Mouse (Mus musculus) lung, embryonic 14.5 days (tissue): ENCODE data around the gene Cstf1. TPM values are rescaled to one million over a fixed set of nuclear protein-coding genes. Genes with fewer than 3 reads are reported as not detected.

ENCODE experiments used
- ATAC-seq: fragments of 200-750 bp; cut with Nextera tagmentation; 2 replicates; pipeline ENCODE4 v1.8.0; 2017; ENCODE audit warnings: mild to moderate bottlenecking, moderate TSS enrichment, moderate library complexity; ENCODE audit not compliant: insufficient read depth
- DNase-seq: peaks from one replicate; pipeline ENCODE4 v3.0.0-alpha.2; 2015
- H3K27ac ChIP-seq: fragments of 300-500 bp; sonication (generic); 2 replicates; pipeline ENCODE4 v1.5.1; 2014; ENCODE audit warnings: low read depth, mild to moderate bottlenecking, moderate library complexity
- H3K27me3 ChIP-seq: fragments of 300-500 bp; sonication (generic); 2 replicates; pipeline ENCODE4 v1.6.1; 2014; ENCODE audit warnings: low read length, control low read depth; ENCODE audit not compliant: insufficient read depth
- H3K36me3 ChIP-seq: fragments of 300-500 bp; sonication (generic); 2 replicates; pipeline ENCODE4 v1.6.1; 2014; ENCODE audit warnings: control low read depth; ENCODE audit not compliant: insufficient read depth
- H3K4me1 ChIP-seq: fragments of 300-500 bp; sonication (generic); 2 replicates; pipeline ENCODE4 v1.6.1; 2014; ENCODE audit warnings: antibody characterized with exemption, control low read depth; ENCODE audit not compliant: insufficient read depth
- H3K4me2 ChIP-seq: fragments of 300-500 bp; sonication (generic); 2 replicates; pipeline ENCODE4 v1.6.1; 2014; ENCODE audit warnings: mild to moderate bottlenecking
- H3K4me3 ChIP-seq: fragments of 300-500 bp; sonication (generic); 2 replicates; pipeline ENCODE4 v1.5.1; 2014; ENCODE audit warnings: low read depth, low read length
- H3K9ac ChIP-seq: fragments of 300-500 bp; sonication (generic); 2 replicates; pipeline ENCODE4 v1.6.1; 2014
- H3K9me3 ChIP-seq: fragments of 300-500 bp; sonication (generic); 2 replicates; pipeline ENCODE4 v1.6.1; 2016; ENCODE audit warnings: low read depth, low read length, control low read depth
- CTCF ChIP-seq: IDR thresholded peaks from 2 replicates; pipeline ENCODE4 v1.5.1; 2016; ENCODE audit warnings: antibody characterized with exemption, low read depth
- WGBS: fragments of 180-500 bp; shearing (Covaris S2); extraction: QIAGEN DNeasy Blood & Tissue Kit; methylation state at CpG from one replicate; pipeline ENCODE4 v1.1.7; 2014; 5-methylcytosine and 5-hydroxymethylcytosine counted together
- polyA plus RNA-seq: library from polyadenylated mRNA; unstranded; fragments of >200 nt; fragmentation: Nextera tagmentation; extraction: Ambion mirVana; gene quantifications from 2 replicates; pipeline ENCODE4 v1.2.1, GENCODE M21; 2014

Gene Cstf1
- polyA plus RNA-seq, 1 experiment from 2014 or later: 53.9 TPM

- H3K9ac ChIP-seq: no peak overlapping the region
- DNase-seq (no peak), ATAC-seq (no peak)
- TF ChIP-seq CTCF: no peak
- no peak overlapping the region for H3K4me2 ChIP-seq
- WGBS: 51% methylated on average over 5 of the region's 5 CpGs
- H3K4me3 ChIP-seq: no peak overlapping the region
- H3K36me3 ChIP-seq: peaks cover 94% of the 10 kb centered on the region
- H3K27ac ChIP-seq: no peak overlapping the region
- H3K27me3 ChIP-seq: no peaks in the 10 kb centered on the region
- H3K9me3 ChIP-seq: no peaks in the 10 kb centered on the region
- H3K4me1 ChIP-seq: no peaks in the 10 kb centered on the region
Observed at GRCm38 (mm10) chr2:172376999-172377515, 6.6 kb downstream of the Cstf1 start.

GRCm38 (mm10) chr2:172378332-172378731 lies 7.9 kb downstream of the Cstf1 start:
- Histone ChIP-seq H3K27me3 (no peaks in the 10 kb centered on the region), H3K9ac (no peak overlapping the region), H3K4me2 (no peak overlapping the region), H3K4me3 (no peak overlapping the region), H3K36me3 (peaks cover 88% of the 10 kb centered on the region), H3K9me3 (no peaks in the 10 kb centered on the region), H3K27ac (no peak overlapping the region), H3K4me1 (no peaks in the 10 kb centered on the region)
- no peak for ATAC-seq
- TF ChIP-seq CTCF: peak; percentile 70
- DNase-seq: peak; percentile 76
- WGBS: 71% methylated on average over 7 of the region's 7 CpGs

GRCm38 (mm10) chr2:172380513-172380912 lies 10.0 kb downstream of the Cstf1 start:
- H3K36me3 ChIP-seq: peaks cover 66% of the 10 kb centered on the region
- TF ChIP-seq CTCF: no peak
- no peak overlapping the region for H3K4me2 ChIP-seq
- WGBS: 92% methylated on average over 17 of the region's 17 CpGs
- DNase-seq: no peak
- H3K9ac ChIP-seq: no peak overlapping the region
- H3K27ac ChIP-seq: no peak overlapping the region
- no peak overlapping the region for H3K4me3 ChIP-seq
- H3K27me3 ChIP-seq: no peaks in the 10 kb centered on the region
- H3K9me3 ChIP-seq: no peaks in the 10 kb centered on the region
- no peak for ATAC-seq
- no peaks in the 10 kb centered on the region for H3K4me1 ChIP-seq

- H3K27ac ChIP-seq: no peak overlapping the region
- peaks cover 58% of the 10 kb centered on the region for H3K36me3 ChIP-seq
- WGBS: 87% methylated on average over 11 of the region's 11 CpGs
- no peak for TF ChIP-seq CTCF
- no peaks in the 10 kb centered on the region for H3K9me3 ChIP-seq
- H3K4me3 ChIP-seq: no peak overlapping the region
- H3K27me3 ChIP-seq: no peaks in the 10 kb centered on the region
- no peak overlapping the region for H3K4me2 ChIP-seq
- DNase-seq (no peak), ATAC-seq (no peak)
- no peaks in the 10 kb centered on the region for H3K4me1 ChIP-seq
- no peak overlapping the region for H3K9ac ChIP-seq
Observed at GRCm38 (mm10) chr2:172381341-172381740, 10.9 kb downstream of the Cstf1 start.

- H3K9me3 ChIP-seq: no peaks in the 10 kb centered on the region
- H3K27me3 ChIP-seq: no peaks in the 10 kb centered on the region
- no peaks in the 10 kb centered on the region for H3K4me1 ChIP-seq
- WGBS: 75% methylated on average over 12 of the region's 12 CpGs
- H3K4me2 ChIP-seq: no peak overlapping the region
- ATAC-seq (no peak), DNase-seq (no peak)
- TF ChIP-seq CTCF: no peak
- no peak overlapping the region for H3K27ac ChIP-seq
- H3K9ac ChIP-seq: no peak overlapping the region
- H3K4me3 ChIP-seq: no peak overlapping the region
- peaks cover 52% of the 10 kb centered on the region for H3K36me3 ChIP-seq
Observed at GRCm38 (mm10) chr2:172381898-172382297, 11.4 kb downstream of the Cstf1 start.

- DNase-seq (no peak), ATAC-seq (no peak)
- no peak for TF ChIP-seq CTCF
- Histone ChIP-seq H3K4me2 (no peak overlapping the region), H3K4me1 (no peaks in the 10 kb centered on the region), H3K36me3 (peaks cover 24% of the 10 kb centered on the region), H3K9ac (no peak overlapping the region), H3K27ac (no peak overlapping the region), H3K9me3 (no peaks in the 10 kb centered on the region), H3K27me3 (no peaks in the 10 kb centered on the region), H3K4me3 (no peak overlapping the region)
- WGBS: 88% methylated on average over 3 of the region's 3 CpGs
Observed at GRCm38 (mm10) chr2:172384715-172385114, 14.2 kb downstream of the Cstf1 start.

- no peak for TF ChIP-seq CTCF
- 17% methylated on average over 6 of the region's 6 CpGs for WGBS
- ATAC-seq: no peak
- no peak overlapping the region for H3K9ac ChIP-seq
- H3K27ac ChIP-seq: no peak overlapping the region
- H3K27me3 ChIP-seq: no peaks in the 10 kb centered on the region
- H3K4me3 ChIP-seq: no peak overlapping the region
- no peaks in the 10 kb centered on the region for H3K36me3 ChIP-seq
- H3K9me3 ChIP-seq: no peaks in the 10 kb centered on the region
- no peak for DNase-seq
- no peaks in the 10 kb centered on the region for H3K4me1 ChIP-seq
- H3K4me2 ChIP-seq: no peak overlapping the region
Observed at GRCm38 (mm10) chr2:172390341-172390740, 19.9 kb downstream of the Cstf1 start.
